Mouse (Mus musculus) testis, adult 2 months (tissue): ENCODE results near the gene Tcf3.

Experiments used
- CTCF ChIP-seq: fragments of 200-500 bp; IDR thresholded peaks from 2 replicates; pipeline ENCODE4 v1.5.1; 2012; ENCODE audit warnings: low read depth, mild to moderate bottlenecking, inconsistent platforms, low read length, moderate library complexity; ENCODE audit not compliant: control insufficient read depth, insufficient read depth, insufficient replicate concordance
- POLR2A ChIP-seq: fragments of 200-500 bp; IDR thresholded peaks from 2 replicates; pipeline ENCODE4 v1.6.1; 2012; ENCODE audit warnings: low read depth, mild to moderate bottlenecking, inconsistent platforms, low read length, moderate library complexity; ENCODE audit not compliant: control insufficient read depth

DNA sequence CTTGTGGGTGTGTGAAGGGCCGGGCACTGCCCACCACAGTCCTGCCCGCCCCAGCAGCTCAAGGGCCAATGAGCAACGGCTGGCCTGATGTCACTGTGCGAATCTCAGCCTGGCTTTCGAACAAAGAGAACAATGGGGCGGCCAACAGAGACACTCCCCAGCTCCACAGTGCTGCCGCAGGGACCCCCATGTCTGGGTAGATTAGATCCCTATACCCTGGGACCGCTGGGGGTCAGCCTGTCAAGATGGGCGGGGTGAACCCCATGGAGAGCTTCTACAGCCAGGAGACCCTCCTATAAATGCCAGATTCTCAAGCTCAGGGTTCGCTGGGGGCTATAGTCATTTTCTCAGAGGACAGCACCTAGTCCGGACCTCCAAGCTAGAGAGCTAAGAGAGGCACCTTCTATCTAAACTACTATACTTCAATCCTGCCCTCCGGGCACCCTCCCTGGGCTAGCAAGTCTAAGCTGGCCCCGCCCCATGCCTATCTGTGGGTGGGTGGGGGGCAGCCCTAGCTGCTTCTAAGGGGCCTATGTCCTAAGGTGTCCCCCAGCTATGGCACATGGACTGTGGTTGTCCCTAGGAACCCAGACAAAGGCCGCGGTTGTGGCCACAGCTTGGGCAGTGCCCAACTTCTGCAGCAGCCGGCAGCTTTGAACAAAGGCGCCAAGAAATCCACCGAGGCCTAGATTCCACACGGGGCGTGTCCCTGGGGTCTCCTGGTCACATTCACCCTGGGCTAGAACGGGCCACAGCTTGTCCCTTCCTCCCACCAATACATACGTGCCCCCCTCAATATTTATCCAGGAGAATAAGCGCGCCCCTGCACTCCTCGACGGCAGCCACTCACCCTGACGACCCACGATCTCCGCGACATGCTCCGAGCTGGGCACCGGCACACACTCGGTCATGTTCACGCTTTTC lies 47.4 kb downstream of the Tcf3 start:
- TF ChIP-seq POLR2A (peak; percentile 22; the same call in 1 of the 2 replicates), CTCF (no peak)
